Mouse (Mus musculus): Measurements from ENCODE around the gene Mup17.
"Not testable (repeated sequence)": the region's sequence is repeated elsewhere in the genome, so short reads cannot be mapped to it uniquely, and the experiment has no call there.

Mup17 gene

DNA sequence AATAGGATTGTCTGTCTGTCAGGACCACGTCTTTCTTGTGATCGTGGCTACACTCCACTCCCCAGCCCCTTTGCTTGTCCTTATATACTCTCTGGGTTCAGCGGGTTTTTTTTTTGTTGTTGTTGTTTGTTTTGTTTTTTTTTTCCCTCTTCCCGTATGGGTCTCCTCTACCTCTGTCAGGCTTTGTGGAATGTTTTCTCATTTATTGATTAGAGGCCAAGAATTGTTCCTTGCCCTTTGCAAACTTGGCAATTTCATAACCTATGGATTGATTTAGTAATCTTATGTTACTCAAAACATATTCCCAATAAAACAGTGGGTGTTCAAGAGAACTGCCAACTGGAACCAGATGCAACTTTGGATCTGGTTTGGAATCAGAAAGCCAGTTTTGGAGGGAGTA, at the start of gene Mup17:
Mup17 (minus strand) TSS at position 101 of the 400 bp plus-strand sequence.
- not testable (repeated sequence) for DNase-seq (ENCODE audit: low read depth, low spot score)

DNA sequence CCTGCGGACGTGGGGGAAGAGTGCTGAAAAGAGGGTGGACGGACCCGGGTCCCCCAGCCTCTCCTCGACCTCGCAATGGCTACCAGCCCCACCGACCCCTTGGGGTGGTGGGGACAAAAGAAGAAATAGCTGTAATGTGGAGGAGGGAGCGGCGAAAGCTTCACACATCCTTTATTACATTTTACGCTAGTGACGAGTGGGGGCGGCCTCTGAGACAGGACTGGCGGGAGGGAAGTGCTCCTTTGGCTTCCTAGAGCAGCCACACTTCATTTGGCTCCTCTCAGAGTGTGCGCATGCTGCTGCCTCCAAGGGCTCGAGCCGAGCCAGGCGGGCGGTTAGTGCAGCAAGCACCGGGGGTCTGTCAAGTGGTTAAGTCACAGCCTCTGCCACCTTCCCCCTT, 24.1 kb downstream of the Mup17 start:
- DNase-seq (ENCODE audit: low read depth, low spot score): not testable (repeated sequence)

DNA sequence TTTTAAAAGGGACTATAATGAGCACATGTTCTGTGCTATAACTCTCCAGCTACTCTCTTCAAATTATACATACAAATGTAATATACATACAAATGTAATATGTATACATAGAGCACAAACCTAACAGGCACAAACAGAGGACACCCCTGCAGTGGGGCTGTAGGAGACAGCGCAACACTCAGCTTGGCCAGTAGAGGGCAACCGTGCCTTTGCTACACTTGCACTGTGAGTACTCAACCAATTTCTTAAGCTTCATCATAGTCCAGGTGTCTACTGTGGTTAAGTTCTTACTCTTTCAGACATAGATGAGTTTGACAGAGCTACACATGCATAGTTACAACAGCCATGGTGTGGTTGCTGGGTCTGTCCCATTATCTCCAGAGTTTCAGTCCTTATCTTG, 39.8 kb downstream of the Mup17 start:
- not testable (repeated sequence) for DNase-seq (ENCODE audit: low read depth, low spot score)

Measured in retina, postnatal 7 days (tissue).